Mouse (Mus musculus) layer of hippocampus, adult 18-20 months (tissue): ENCODE data around the gene Adamtsl1. TPM values are rescaled to one million over a fixed set of nuclear protein-coding genes. Genes with fewer than 3 reads are reported as not detected.

Experiments used
- DNase-seq, 2 experiments: peaks; one replicate each; pipeline ENCODE4 v3.0.0; 2022; ENCODE audit warnings: low spot score in 2 of 2
- long read RNA-seq: library from polyadenylated mRNA; stranded (forward); transcript quantifications from one replicate; pipeline ENCODE4 v2.0.0, GENCODE M21; 2021
- total RNA-seq, 2 experiments: library from RNA; stranded (reverse); gene quantifications; 2 replicates each; pipeline ENCODE4 v1.2.3; 2021

Adamtsl1 gene
- 10 to 100 TPM in 1 of 2 experiments, 1 to 10 TPM in 1; 9.1 to 10.6 TPM for total RNA-seq
- long read RNA-seq, partial matches to known transcripts: 1 of 3 reads
- long read RNA-seq, other reads (novel, unspliced or antisense): 2 of 3 reads

GRCm38 (mm10) chr4:85513792-85514191, at the start of gene Adamtsl1:
Gene Adamtsl1 (plus strand): TSS chr4:85514172.
- DNase-seq: no peak

GRCm38 (mm10) chr4:85483586-85483985, 30.4 kb upstream of the Adamtsl1 start:
- DNase-seq: peak in 1 of 2 experiments; percentile 30

- DNase-seq: peak; percentile 30 to 46
Measured at GRCm38 (mm10) chr4:85486316-85486946, 27.5 kb upstream of the Adamtsl1 start.

- DNase-seq: no peak
Measured at GRCm38 (mm10) chr4:85505718-85506117, 8.3 kb upstream of the Adamtsl1 start.

GRCm38 (mm10) chr4:85506976-85507375, 7.0 kb upstream of the Adamtsl1 start:
- no peak for DNase-seq

- no peak for DNase-seq
Measured at GRCm38 (mm10) chr4:85507491-85507890, 6.5 kb upstream of the Adamtsl1 start.

- DNase-seq: no peak
Measured at GRCm38 (mm10) chr4:85513288-85513687, 684 bp upstream of the Adamtsl1 start.

- DNase-seq: peak; percentile 5 to 10
Measured at GRCm38 (mm10) chr4:85514205-85514681, 271 bp downstream of the Adamtsl1 start.

GRCm38 (mm10) chr4:85526966-85527566, 13.1 kb downstream of the Adamtsl1 start:
- no peak for DNase-seq

GRCm38 (mm10) chr4:85529852-85530251, 15.9 kb downstream of the Adamtsl1 start:
- DNase-seq: no peak

GRCm38 (mm10) chr4:85539677-85540076, 25.7 kb downstream of the Adamtsl1 start:
- DNase-seq: no peak

GRCm38 (mm10) chr4:85543221-85543620, 29.2 kb downstream of the Adamtsl1 start:
- peak in 1 of 2 experiments; percentile 7 for DNase-seq

GRCm38 (mm10) chr4:85554696-85555095, 40.7 kb downstream of the Adamtsl1 start:
- no peak for DNase-seq

GRCm38 (mm10) chr4:85559753-85560152, 45.8 kb downstream of the Adamtsl1 start:
- DNase-seq: no peak

- DNase-seq: no peak
Measured at GRCm38 (mm10) chr4:85585426-85585825, 71.5 kb downstream of the Adamtsl1 start.

- no peak for DNase-seq
Measured at GRCm38 (mm10) chr4:85588928-85589327, 75.0 kb downstream of the Adamtsl1 start.

GRCm38 (mm10) chr4:85591037-85591436, 77.1 kb downstream of the Adamtsl1 start:
- DNase-seq: no peak

GRCm38 (mm10) chr4:85594159-85594558, 80.2 kb downstream of the Adamtsl1 start:
- DNase-seq: no peak

GRCm38 (mm10) chr4:85613331-85613730, 99.4 kb downstream of the Adamtsl1 start:
- no peak for DNase-seq

- no peak for DNase-seq
Measured at GRCm38 (mm10) chr4:85618746-85619145, 104.8 kb downstream of the Adamtsl1 start.

- DNase-seq: no peak
Measured at GRCm38 (mm10) chr4:85619261-85619660, 105.3 kb downstream of the Adamtsl1 start.

- no peak for DNase-seq
Measured at GRCm38 (mm10) chr4:85629381-85629780, 115.4 kb downstream of the Adamtsl1 start.

GRCm38 (mm10) chr4:85669271-85669670, 155.3 kb downstream of the Adamtsl1 start:
- DNase-seq: no peak
